Mouse (Mus musculus) G1E (cell line): Measurements from ENCODE around the gene Taar3.

ENCODE experiments used
- CTCF ChIP-seq: IDR thresholded peaks from 2 replicates; pipeline ENCODE4 v1.5.1; 2012; ENCODE audit warnings: low read depth, low read length, inconsistent platforms, mixed read lengths
- GATA1 ChIP-seq: IDR thresholded peaks from 2 replicates; pipeline ENCODE4 v1.6.1; 2012; ENCODE audit warnings: borderline replicate concordance, low read length, inconsistent platforms, mixed read lengths
- GATA2 ChIP-seq: IDR thresholded peaks from 2 replicates; pipeline ENCODE4 v1.6.1; 2012; ENCODE audit warnings: low read depth, low read length, inconsistent platforms, borderline replicate concordance

- TF ChIP-seq GATA2 (no peak), CTCF (no peak), GATA1 (no peak)
These were observed 44.0 kb downstream of the Taar3 start, which contains the start of gene Taar7a for GRCm38 (mm10) chr10:23993381-23993780.
